Mouse (Mus musculus) layer of hippocampus, postnatal 14 days (tissue): ENCODE results near the gene Sec24a. TPM values are rescaled to one million over a fixed set of nuclear protein-coding genes. Genes with fewer than 3 reads are reported as not detected.

ENCODE experiments used
- DNase-seq, 2 experiments: peaks; one replicate each; pipeline ENCODE4 v3.0.0; 2021 to 2022; ENCODE audit warnings: low spot score in 2 of 2, mixed read lengths in 1 of 2
- total RNA-seq, 2 experiments: library from RNA; stranded (reverse); gene quantifications; 2 replicates each; pipeline ENCODE4 v1.2.3; 2021

Gene Sec24a
- total RNA-seq, 2 experiments from 2014 or later = 23.1 to 23.7 TPM

GRCm38 (mm10) chr11:51650261-51650660 is 113.2 kb downstream of the Sec24a start:
- DNase-seq = no peak

GRCm38 (mm10) chr11:51649889-51650199 is 113.6 kb downstream of the Sec24a start:
- DNase-seq = no peak

GRCm38 (mm10) chr11:51649111-51649888 is 114.1 kb downstream of the Sec24a start:
- no peak for DNase-seq

- no peak for DNase-seq
Observed at GRCm38 (mm10) chr11:51648566-51648965, 114.9 kb downstream of the Sec24a start.

GRCm38 (mm10) chr11:51646751-51647667 is 116.4 kb downstream of the Sec24a start:
- no peak for DNase-seq

GRCm38 (mm10) chr11:51646245-51646644 is 117.2 kb downstream of the Sec24a start:
- no peak for DNase-seq

GRCm38 (mm10) chr11:51645293-51645692 is 118.1 kb downstream of the Sec24a start:
- no peak for DNase-seq

- no peak for DNase-seq
Observed at GRCm38 (mm10) chr11:51644217-51644616, 119.2 kb downstream of the Sec24a start.

- no peak for DNase-seq
Observed at GRCm38 (mm10) chr11:51643761-51644160, 119.7 kb downstream of the Sec24a start.

GRCm38 (mm10) chr11:51643202-51643601 is 120.2 kb downstream of the Sec24a start:
- DNase-seq = no peak

Other genes starting within 250 kb of the Sec24a start
- 10 to 100 TPM in 1 of 2 experiments, 1 to 10 TPM in 1; 9.1 to 11.7 TPM for gene Phykpl, start 178.9 kb downstream of the Sec24a start, total RNA-seq
- gene Hnrnpab, start 156.8 kb downstream of the Sec24a start, total RNA-seq = 100 to 1,000 TPM; 166 to 174 TPM
- 10 to 100 TPM; 50.1 to 53.0 TPM for gene Nhp2, start 143.9 kb downstream of the Sec24a start, total RNA-seq
- gene Rmnd5b, start 127.7 kb downstream of the Sec24a start, total RNA-seq = 10 to 100 TPM; 60.5 to 65.1 TPM
- gene N4bp3, start 112.8 kb downstream of the Sec24a start, total RNA-seq = 10 to 100 TPM; 11.4 to 12.1 TPM
- gene D930048N14Rik, start 112.7 kb downstream of the Sec24a start, total RNA-seq = 1 to 10 TPM in 1 of 2 experiments, under 1 TPM in 1; 0.88 to 1.3 TPM
- gene 0610009B22Rik, start 74.8 kb downstream of the Sec24a start, total RNA-seq = 10 to 100 TPM; 32.6 to 37.7 TPM
- 10 to 100 TPM; 71.8 to 74.5 TPM for gene Sar1b, start 53 bp upstream of the Sec24a start, total RNA-seq
- gene Jade2, start 94.0 kb upstream of the Sec24a start, total RNA-seq = 10 to 100 TPM; 14.5 to 15.0 TPM
- gene Cdkn2aipnl, start 204.0 kb upstream of the Sec24a start, total RNA-seq = 10 to 100 TPM; 28.7 to 33.7 TPM
- gene Ube2b, start 237.1 kb upstream of the Sec24a start, total RNA-seq = 100 to 1,000 TPM; 166 to 171 TPM
- gene Cdkl3, start 240.6 kb upstream of the Sec24a start, total RNA-seq = 10 to 100 TPM; 20.4 to 20.8 TPM